Mouse (Mus musculus) neural tube, embryonic 13.5 days (tissue): ENCODE measurements around the gene Cfap97d2. TPM values are rescaled to one million over a fixed set of nuclear protein-coding genes. Genes with fewer than 3 reads are reported as not detected.

Source experiments
- ATAC-seq: fragments of 200-750 bp; cut with Nextera tagmentation; 2 replicates; pipeline ENCODE4 v1.8.0; 2017; ENCODE audit warnings: low read depth, mild to moderate bottlenecking, moderate TSS enrichment, moderate library complexity
- H3K27ac ChIP-seq: fragments of 300-500 bp; sonication (generic); replicated peaks from 2 replicates; pipeline ENCODE4 v1.5.1; 2015; ENCODE audit warnings: moderate library complexity, mild to moderate bottlenecking, inconsistent platforms
- H3K27me3 ChIP-seq: fragments of 300-500 bp; sonication (generic); 2 replicates; pipeline ENCODE4 v1.6.1; 2015; ENCODE audit warnings: mild to moderate bottlenecking, inconsistent platforms
- H3K36me3 ChIP-seq: fragments of 300-500 bp; sonication (generic); 2 replicates; pipeline ENCODE4 v1.6.1; 2015; ENCODE audit warnings: mild to moderate bottlenecking, inconsistent platforms
- H3K4me1 ChIP-seq: fragments of 300-500 bp; sonication (generic); replicated peaks from 2 replicates; pipeline ENCODE4 v1.6.1; 2015; ENCODE audit warnings: inconsistent platforms
- H3K4me2 ChIP-seq: fragments of 300-500 bp; sonication (generic); 2 replicates; pipeline ENCODE4 v1.6.1; 2015; ENCODE audit warnings: inconsistent platforms, mild to moderate bottlenecking, moderate library complexity
- H3K4me3 ChIP-seq: fragments of 300-500 bp; sonication (generic); 2 replicates; pipeline ENCODE4 v1.5.1; 2015; ENCODE audit warnings: mild to moderate bottlenecking, inconsistent platforms
- H3K9ac ChIP-seq: fragments of 300-500 bp; sonication (generic); 2 replicates; pipeline ENCODE4 v1.6.1; 2015; ENCODE audit warnings: moderate library complexity, mild to moderate bottlenecking, inconsistent platforms
- H3K9me3 ChIP-seq: fragments of 300-500 bp; sonication (generic); 2 replicates; pipeline ENCODE4 v1.6.1; 2016; ENCODE audit warnings: inconsistent platforms
- WGBS: fragments of 180-500 bp; shearing (Covaris S2); methylation state at CpG from one replicate; pipeline ENCODE4 v1.1.7; 2015; 5-methylcytosine and 5-hydroxymethylcytosine counted together
- polyA plus RNA-seq: library from polyadenylated mRNA; unstranded; fragments of >200 nt; fragmentation: Nextera tagmentation; extraction: Ambion mirVana; gene quantifications from 2 replicates; pipeline ENCODE4 v1.2.1, GENCODE M21; 2015

Cfap97d2 gene
- polyA plus RNA-seq, 1 experiment from 2014 or later: 1.8 TPM

GRCm38 (mm10) chr8:13674294-13675010 lies 31.2 kb upstream of the Cfap97d2 start:
- Histone ChIP-seq H3K9ac (0 out of 2 replicates have a peak overlapping the region, but pooled peaks have one; percentile 10), H3K36me3 (no peaks in the 10 kb centered on the region), H3K4me1 (peaks cover 54% of the 10 kb centered on the region), H3K4me2 (peak overlapping the region; percentile 63), H3K27ac (peak overlapping the region; percentile 92; the same call in 1 of the 2 replicates), H3K9me3 (no peaks in the 10 kb centered on the region), H3K27me3 (no peaks in the 10 kb centered on the region), H3K4me3 (peak overlapping the region; percentile 74; the same call in 1 of the 2 replicates)
- no peak for ATAC-seq
- 52% methylated on average over 12 of the region's 12 CpGs for WGBS

- WGBS: 65% methylated on average over 4 of the region's 4 CpGs
- H3K9ac ChIP-seq: peak overlapping the region; percentile 80
- no peak for ATAC-seq
Measured at GRCm38 (mm10) chr8:13675121-13675520, 30.6 kb upstream of the Cfap97d2 start.

GRCm38 (mm10) chr8:13675524-13675923 lies 30.2 kb upstream of the Cfap97d2 start:
- ATAC-seq: no peak
- H3K36me3 ChIP-seq: no peaks in the 10 kb centered on the region
- H3K9ac ChIP-seq: peak overlapping the region; percentile 80
- H3K9me3 ChIP-seq: no peaks in the 10 kb centered on the region
- peak overlapping the region; percentile 92 for H3K27ac ChIP-seq
- H3K4me2 ChIP-seq: peak overlapping the region; percentile 63
- H3K4me1 ChIP-seq: peaks cover 45% of the 10 kb centered on the region
- H3K4me3 ChIP-seq: peak overlapping the region; percentile 74
- WGBS: 41% methylated on average over 8 of the region's 8 CpGs
- no peaks in the 10 kb centered on the region for H3K27me3 ChIP-seq

More at GRCm38 (mm10) chr8:13675121-13675520, 30.6 kb upstream of the Cfap97d2 start:
- H3K9me3 ChIP-seq: no peaks in the 10 kb centered on the region
- H3K36me3 ChIP-seq: no peaks in the 10 kb centered on the region
- no peaks in the 10 kb centered on the region for H3K27me3 ChIP-seq
- H3K4me2 ChIP-seq: peak overlapping the region; percentile 63
- H3K27ac ChIP-seq: peak overlapping the region; percentile 92; the same call in 1 of the 2 replicates
- peak overlapping the region; percentile 74 for H3K4me3 ChIP-seq
- peaks cover 47% of the 10 kb centered on the region for H3K4me1 ChIP-seq

- no peaks in the 10 kb centered on the region for H3K9me3 ChIP-seq
- peaks cover 41% of the 10 kb centered on the region for H3K4me1 ChIP-seq
- ATAC-seq: no peak
- WGBS: under 1% methylated on average over 12 of the region's 12 CpGs
- peak overlapping the region; percentile 74 for H3K4me3 ChIP-seq
- peak overlapping the region; percentile 92 for H3K27ac ChIP-seq
- H3K9ac ChIP-seq: peak overlapping the region; percentile 80
- no peaks in the 10 kb centered on the region for H3K27me3 ChIP-seq
- peak overlapping the region; percentile 63 for H3K4me2 ChIP-seq
- no peaks in the 10 kb centered on the region for H3K36me3 ChIP-seq
Measured at GRCm38 (mm10) chr8:13676302-13676700, 29.4 kb upstream of the Cfap97d2 start.

GRCm38 (mm10) chr8:13676701-13677412 lies 28.8 kb upstream of the Cfap97d2 start:
- no peaks in the 10 kb centered on the region for H3K27me3 ChIP-seq
- peak overlapping the region; percentile 63 for H3K4me2 ChIP-seq
- WGBS: under 1% methylated on average over 47 of the region's 47 CpGs
- peak overlapping the region; percentile 74 for H3K4me3 ChIP-seq
- peak overlapping the region; percentile 92 for H3K27ac ChIP-seq
- no peaks in the 10 kb centered on the region for H3K36me3 ChIP-seq
- peak overlapping the region; percentile 80 for H3K9ac ChIP-seq
- H3K4me1 ChIP-seq: peaks cover 41% of the 10 kb centered on the region
- H3K9me3 ChIP-seq: no peaks in the 10 kb centered on the region
- peak; percentile 79 for ATAC-seq

GRCm38 (mm10) chr8:13677413-13677883 lies 28.2 kb upstream of the Cfap97d2 start, which contains the start of gene Rasa3:
Rasa3 (minus strand) TSS chr8:13677603.
- H3K36me3 ChIP-seq: no peaks in the 10 kb centered on the region
- peak within 1 kb of the TSS; percentile 92 for H3K27ac ChIP-seq
- H3K4me1 ChIP-seq: peaks cover 41% of the 10 kb centered on the region
- peak within 1 kb of the TSS; percentile 63 for H3K4me2 ChIP-seq
- H3K27me3 ChIP-seq: no peaks in the 10 kb centered on the region
- peak within 1 kb of the TSS; percentile 74 for H3K4me3 ChIP-seq
- no peaks in the 10 kb centered on the region for H3K9me3 ChIP-seq
- H3K9ac ChIP-seq: peak within 1 kb of the TSS; percentile 80
- 0% methylated on average over 42 of the region's 42 CpGs for WGBS
- ATAC-seq: peak; percentile 98

- Histone ChIP-seq H3K4me2 (peak overlapping the region; percentile 63), H3K27ac (no peak overlapping the region), H3K9me3 (no peaks in the 10 kb centered on the region), H3K4me1 (peaks cover 36% of the 10 kb centered on the region), H3K4me3 (peak overlapping the region; percentile 74), H3K27me3 (no peaks in the 10 kb centered on the region), H3K9ac (no peak overlapping the region; the same call in 1 of the 2 replicates), H3K36me3 (no peaks in the 10 kb centered on the region)
- no peak for ATAC-seq
- 50% methylated on average over 8 of the region's 8 CpGs for WGBS
Measured at GRCm38 (mm10) chr8:13678182-13678581, 27.5 kb upstream of the Cfap97d2 start.

GRCm38 (mm10) chr8:13684131-13684530 lies 21.6 kb upstream of the Cfap97d2 start:
- H3K4me3 ChIP-seq: no peak overlapping the region
- peaks cover 9% of the 10 kb centered on the region; the same call in 1 of the 2 replicates for H3K4me1 ChIP-seq
- 80% methylated on average over 7 of the region's 7 CpGs for WGBS
- no peak overlapping the region for H3K27ac ChIP-seq
- H3K9ac ChIP-seq: no peak overlapping the region
- H3K9me3 ChIP-seq: no peaks in the 10 kb centered on the region
- H3K4me2 ChIP-seq: no peak overlapping the region
- H3K36me3 ChIP-seq: no peaks in the 10 kb centered on the region
- no peak for ATAC-seq
- H3K27me3 ChIP-seq: no peaks in the 10 kb centered on the region

GRCm38 (mm10) chr8:13685674-13686314 lies 19.9 kb upstream of the Cfap97d2 start:
- Histone ChIP-seq H3K27me3 (no peaks in the 10 kb centered on the region), H3K4me1 (peaks cover 9% of the 10 kb centered on the region; the same call in 1 of the 2 replicates), H3K36me3 (no peaks in the 10 kb centered on the region), H3K27ac (no peak overlapping the region), H3K9ac (no peak overlapping the region), H3K4me3 (no peak overlapping the region), H3K9me3 (no peaks in the 10 kb centered on the region), H3K4me2 (no peak overlapping the region)
- ATAC-seq: no peak
- WGBS: 87% methylated on average over 16 of the region's 16 CpGs

GRCm38 (mm10) chr8:13686426-13686825 lies 19.3 kb upstream of the Cfap97d2 start:
- no peak overlapping the region for H3K4me3 ChIP-seq
- WGBS: 73% methylated on average over 7 of the region's 7 CpGs
- no peak overlapping the region for H3K9ac ChIP-seq
- ATAC-seq: no peak
- H3K27me3 ChIP-seq: no peaks in the 10 kb centered on the region
- no peak overlapping the region for H3K27ac ChIP-seq
- H3K4me2 ChIP-seq: no peak overlapping the region
- H3K4me1 ChIP-seq: peaks cover 9% of the 10 kb centered on the region; the same call in 1 of the 2 replicates
- no peaks in the 10 kb centered on the region for H3K36me3 ChIP-seq
- no peaks in the 10 kb centered on the region for H3K9me3 ChIP-seq

- H3K4me1 ChIP-seq: peaks cover 15% of the 10 kb centered on the region
- WGBS: 94% methylated on average over 8 of the region's 8 CpGs
- H3K4me3 ChIP-seq: no peak overlapping the region
- H3K27me3 ChIP-seq: no peaks in the 10 kb centered on the region
- no peaks in the 10 kb centered on the region for H3K36me3 ChIP-seq
- H3K4me2 ChIP-seq: no peak overlapping the region
- no peak for ATAC-seq
- no peak overlapping the region for H3K9ac ChIP-seq
- H3K27ac ChIP-seq: no peak overlapping the region
- H3K9me3 ChIP-seq: no peaks in the 10 kb centered on the region
Measured at GRCm38 (mm10) chr8:13687101-13687717, 18.5 kb upstream of the Cfap97d2 start.
